Mouse (Mus musculus): ENCODE results near the gene Gls. TPM values are rescaled to one million over a fixed set of nuclear protein-coding genes. Genes with fewer than 3 reads are reported as not detected.

The Gls gene
- polyA plus RNA-seq, 1 experiment from 2014 or later: 33.1 TPM

GRCm38 (mm10) chr1:52140534-52140933 is 92.5 kb downstream of the Gls start:
- Histone ChIP-seq H3K4me2 (no peak overlapping the region), H3K9ac (replicated peaks) (no peak overlapping the region), H3K9me3 (replicated peaks) (no peaks in the 10 kb centered on the region), H3K27ac (replicated peaks) (no peak overlapping the region), H3K4me1 (no peaks in the 10 kb centered on the region), H3K4me3 (replicated peaks) (no peak overlapping the region), H3K27me3 (replicated peaks) (no peaks in the 10 kb centered on the region), H3K36me3 (peaks cover 8% of the 10 kb centered on the region; the same call in 1 of the 2 replicates)
- no peak for ATAC-seq (ENCODE audit: low FRiP score)
- 85% methylated on average over 9 of the region's 9 CpGs for WGBS

- WGBS: 58% methylated on average over 16 of the region's 16 CpGs
- ATAC-seq (ENCODE audit: low FRiP score): no peak
- Histone ChIP-seq H3K4me3 (replicated peaks) (no peak overlapping the region), H3K36me3 (peaks cover 8% of the 10 kb centered on the region; the same call in 1 of the 2 replicates), H3K9me3 (replicated peaks) (no peaks in the 10 kb centered on the region), H3K27ac (replicated peaks) (no peak overlapping the region), H3K4me2 (no peak overlapping the region), H3K9ac (replicated peaks) (no peak overlapping the region), H3K4me1 (no peaks in the 10 kb centered on the region), H3K27me3 (replicated peaks) (no peaks in the 10 kb centered on the region)
Measured at GRCm38 (mm10) chr1:52137292-52137691, 95.7 kb downstream of the Gls start.

- Histone ChIP-seq H3K9ac (replicated peaks) (no peak overlapping the region), H3K27ac (replicated peaks) (no peak overlapping the region), H3K4me2 (no peak overlapping the region), H3K27me3 (replicated peaks) (no peaks in the 10 kb centered on the region), H3K4me1 (no peaks in the 10 kb centered on the region), H3K4me3 (replicated peaks) (no peak overlapping the region), H3K9me3 (replicated peaks) (no peaks in the 10 kb centered on the region), H3K36me3 (no peaks in the 10 kb centered on the region; the same call in 1 of the 2 replicates)
- WGBS: 76% methylated on average over 8 of the region's 8 CpGs
- ATAC-seq (ENCODE audit: low FRiP score): no peak
Measured at GRCm38 (mm10) chr1:52133254-52133653, 99.8 kb downstream of the Gls start.

GRCm38 (mm10) chr1:52131787-52132377 is 101.2 kb downstream of the Gls start:
- H3K36me3 ChIP-seq: no peaks in the 10 kb centered on the region; the same call in none of the 2 replicates
- H3K4me2 ChIP-seq: no peak overlapping the region
- H3K27me3 ChIP-seq (replicated peaks): no peaks in the 10 kb centered on the region
- H3K9me3 ChIP-seq (replicated peaks): no peaks in the 10 kb centered on the region
- H3K4me3 ChIP-seq (replicated peaks): no peak overlapping the region
- no peak for ATAC-seq (ENCODE audit: low FRiP score)
- H3K27ac ChIP-seq (replicated peaks): no peak overlapping the region
- no peak overlapping the region for H3K9ac ChIP-seq (replicated peaks)
- WGBS: 83% methylated on average over 11 of the region's 11 CpGs
- H3K4me1 ChIP-seq: no peaks in the 10 kb centered on the region

- no peaks in the 10 kb centered on the region for H3K4me1 ChIP-seq
- H3K27ac ChIP-seq (replicated peaks): no peak overlapping the region
- no peak for ATAC-seq (ENCODE audit: low FRiP score)
- no peak overlapping the region for H3K9ac ChIP-seq (replicated peaks)
- H3K4me2 ChIP-seq: no peak overlapping the region
- H3K27me3 ChIP-seq (replicated peaks): no peaks in the 10 kb centered on the region
- peaks cover 6% of the 10 kb centered on the region for H3K36me3 ChIP-seq
- WGBS: 75% methylated on average over 6 of the region's 6 CpGs
- no peak overlapping the region for H3K4me3 ChIP-seq (replicated peaks)
- no peaks in the 10 kb centered on the region for H3K9me3 ChIP-seq (replicated peaks)
Measured at GRCm38 (mm10) chr1:52129794-52130193, 103.2 kb downstream of the Gls start.

- Histone ChIP-seq H3K4me2 (no peak overlapping the region), H3K27ac (replicated peaks) (no peak overlapping the region), H3K27me3 (replicated peaks) (no peaks in the 10 kb centered on the region), H3K36me3 (peaks cover 6% of the 10 kb centered on the region), H3K4me1 (no peaks in the 10 kb centered on the region), H3K9me3 (replicated peaks) (no peaks in the 10 kb centered on the region), H3K9ac (replicated peaks) (no peak overlapping the region), H3K4me3 (replicated peaks) (no peak overlapping the region)
- ATAC-seq (ENCODE audit: low FRiP score): no peak
- 90% methylated on average over 6 of the region's 6 CpGs for WGBS
Measured at GRCm38 (mm10) chr1:52127350-52127749, 105.7 kb downstream of the Gls start.

- H3K4me1 ChIP-seq: peaks cover 10% of the 10 kb centered on the region
- H3K27me3 ChIP-seq (replicated peaks): no peaks in the 10 kb centered on the region
- H3K36me3 ChIP-seq: peaks cover 6% of the 10 kb centered on the region
- 73% methylated on average over 3 of the region's 3 CpGs for WGBS
- no peak overlapping the region for H3K4me3 ChIP-seq (replicated peaks)
- no peak overlapping the region for H3K9ac ChIP-seq (replicated peaks)
- ATAC-seq (ENCODE audit: low FRiP score): no peak
- no peak overlapping the region for H3K27ac ChIP-seq (replicated peaks)
- H3K9me3 ChIP-seq (replicated peaks): no peaks in the 10 kb centered on the region
- H3K4me2 ChIP-seq: no peak overlapping the region
Measured at GRCm38 (mm10) chr1:52124818-52125217, 108.2 kb downstream of the Gls start.

- no peak overlapping the region for H3K27ac ChIP-seq (replicated peaks)
- no peaks in the 10 kb centered on the region for H3K9me3 ChIP-seq (replicated peaks)
- H3K4me3 ChIP-seq (replicated peaks): no peak overlapping the region
- peaks cover 17% of the 10 kb centered on the region for H3K4me1 ChIP-seq
- no peaks in the 10 kb centered on the region for H3K36me3 ChIP-seq
- peaks cover 2% of the 10 kb centered on the region; the same call in 1 of the 2 replicates for H3K27me3 ChIP-seq (replicated peaks)
- 93% methylated on average over 3 of the region's 3 CpGs for WGBS
- H3K9ac ChIP-seq (replicated peaks): no peak overlapping the region
- no peak for ATAC-seq (ENCODE audit: low FRiP score)
- no peak overlapping the region for H3K4me2 ChIP-seq
Measured at GRCm38 (mm10) chr1:52121052-52121451, 112.0 kb downstream of the Gls start.

GRCm38 (mm10) chr1:52120191-52120590 is 112.8 kb downstream of the Gls start:
- Histone ChIP-seq H3K27ac (replicated peaks) (no peak overlapping the region), H3K4me2 (peak overlapping the region; percentile 89), H3K27me3 (replicated peaks) (peaks cover 2% of the 10 kb centered on the region; the same call in 1 of the 2 replicates), H3K4me1 (peaks cover 17% of the 10 kb centered on the region), H3K36me3 (no peaks in the 10 kb centered on the region), H3K4me3 (replicated peaks) (peak overlapping the region; percentile 92), H3K9ac (replicated peaks) (peak overlapping the region; percentile 71), H3K9me3 (replicated peaks) (no peaks in the 10 kb centered on the region)
- no peak for ATAC-seq (ENCODE audit: low FRiP score)
- 35% methylated on average over 10 of the region's 10 CpGs for WGBS

GRCm38 (mm10) chr1:52119691-52120090 is 113.3 kb downstream of the Gls start:
- peaks cover 2% of the 10 kb centered on the region; the same call in 1 of the 2 replicates for H3K27me3 ChIP-seq (replicated peaks)
- ATAC-seq (ENCODE audit: low FRiP score): peak; percentile 43
- H3K36me3 ChIP-seq: no peaks in the 10 kb centered on the region
- peak overlapping the region; percentile 89 for H3K4me2 ChIP-seq
- H3K4me3 ChIP-seq (replicated peaks): peak overlapping the region; percentile 92
- WGBS: under 1% methylated on average over 20 of the region's 20 CpGs
- 0 out of 2 replicates have a peak overlapping the region, but pooled peaks have one; percentile 66 for H3K27ac ChIP-seq (replicated peaks)
- peaks cover 17% of the 10 kb centered on the region for H3K4me1 ChIP-seq
- H3K9ac ChIP-seq (replicated peaks): peak overlapping the region; percentile 71
- no peaks in the 10 kb centered on the region for H3K9me3 ChIP-seq (replicated peaks)

GRCm38 (mm10) chr1:52118860-52119591 is 114.0 kb downstream of the Gls start, which contains the start of gene Stat1:
Gene Stat1, plus strand, starts transcription at chr1:52119440.
- Histone ChIP-seq H3K9me3 (replicated peaks) (no peaks in the 10 kb centered on the region), H3K9ac (replicated peaks) (peak within 1 kb of the TSS; percentile 71), H3K4me2 (peak within 1 kb of the TSS; percentile 89), H3K4me1 (peaks cover 17% of the 10 kb centered on the region), H3K4me3 (replicated peaks) (peak within 1 kb of the TSS; percentile 92), H3K27me3 (replicated peaks) (peaks cover 2% of the 10 kb centered on the region; the same call in 1 of the 2 replicates), H3K36me3 (no peaks in the 10 kb centered on the region), H3K27ac (replicated peaks) (peak within 1 kb of the TSS; percentile 71)
- peak; percentile 95 for ATAC-seq (ENCODE audit: low FRiP score)
- 4% methylated on average over 37 of the region's 37 CpGs for WGBS

- peaks cover 23% of the 10 kb centered on the region for H3K4me1 ChIP-seq
- 94% methylated on average over 1 of the region's 1 CpGs for WGBS
- H3K36me3 ChIP-seq: no peaks in the 10 kb centered on the region
Measured at GRCm38 (mm10) chr1:52117777-52118176, 115.3 kb downstream of the Gls start.

More at GRCm38 (mm10) chr1:52117777-52118176, 115.3 kb downstream of the Gls start:
- no peak for ATAC-seq (ENCODE audit: low FRiP score)
- Histone ChIP-seq H3K4me3 (replicated peaks) (no peak overlapping the region), H3K27ac (replicated peaks) (no peak overlapping the region), H3K9ac (replicated peaks) (no peak overlapping the region), H3K9me3 (replicated peaks) (no peaks in the 10 kb centered on the region), H3K27me3 (replicated peaks) (peaks cover 2% of the 10 kb centered on the region; the same call in 1 of the 2 replicates), H3K4me2 (no peak overlapping the region)

Measured in neural tube, embryonic 15.5 days (tissue).